Mouse (Mus musculus) MEL (cell line): ENCODE data around the gene Etfbkmt.

Experiments used
- CTCF ChIP-seq, 3 experiments: IDR thresholded peaks in 2 of 3; conservative IDR thresholded peaks in 1 of 3; 2 replicates each; pipeline ENCODE4 v1.5.1; 2011 to 2012; ENCODE audit warnings: low read length in 3 of 3, low read depth in 2 of 3, mild to moderate bottlenecking in 2 of 3, improper control_type of control experiment in 1 of 3, inconsistent platforms in 1 of 3, mixed read lengths in 1 of 3, moderate library complexity in 1 of 3; ENCODE audit not compliant: control insufficient read depth in 1 of 3, insufficient read depth in 1 of 3, poor library complexity in 1 of 3, severe bottlenecking in 1 of 3
- MAX ChIP-seq: IDR thresholded peaks from 2 replicates; pipeline ENCODE4 v1.6.1; 2011; ENCODE audit warnings: low read length, improper control_type of control experiment
- POLR2A ChIP-seq, 2 experiments: IDR thresholded peaks; 2 replicates each; pipeline ENCODE4 v1.6.1; 2011 to 2012; ENCODE audit warnings: low read length in 2 of 2, mild to moderate bottlenecking in 2 of 2, control low read depth in 1 of 2, improper control_type of control experiment in 1 of 2, low read depth in 1 of 2, moderate library complexity in 1 of 2; ENCODE audit not compliant: control insufficient read depth in 1 of 2, insufficient read depth in 1 of 2, poor library complexity in 1 of 2
- TAL1 ChIP-seq: IDR thresholded peaks from 2 replicates; pipeline ENCODE4 v1.6.1; 2012; ENCODE audit warnings: mild to moderate bottlenecking, inconsistent platforms, low read length, moderate library complexity, mixed read lengths
- USF2 ChIP-seq, 2 experiments: IDR thresholded peaks; 2 replicates each; pipeline ENCODE4 v1.6.1; 2011 to 2012; ENCODE audit warnings: improper control_type of control experiment in 2 of 2, low read length in 2 of 2, borderline replicate concordance in 1 of 2, inconsistent platforms in 1 of 2, low read depth in 1 of 2, mild to moderate bottlenecking in 1 of 2; ENCODE audit not compliant: insufficient read depth in 1 of 2
- ZC3H11A ChIP-seq: IDR thresholded peaks from 2 replicates; pipeline ENCODE4 v1.6.1; 2012; ENCODE audit warnings: low read depth, mild to moderate bottlenecking, inconsistent platforms, low read length, improper control_type of control experiment

GRCm38 (mm10) chr6:149101943-149102243 is 37.8 kb upstream of the Etfbkmt start:
- TF ChIP-seq POLR2A (IDR thresholded peaks at IDR 0.05; ENCODE audit: control insufficient read depth in 1 of 2, insufficient read depth in 1 of 2, low read depth in 1 of 2, low read length in 2 of 2, poor library complexity in 1 of 2) (no peak), CTCF (IDR thresholded peaks at IDR 0.05 in 2 of 3, conservative IDR thresholded peaks at IDR 0.05 in 1 of 3; ENCODE audit: control insufficient read depth in 1 of 3, insufficient read depth in 1 of 3, low read depth in 2 of 3, low read length in 3 of 3, poor library complexity in 1 of 3, severe bottlenecking in 1 of 3) (no peak), MAX (no peak), ZC3H11A (no peak), USF2 (IDR thresholded peaks at IDR 0.05; ENCODE audit: borderline replicate concordance in 1 of 2, insufficient read depth in 1 of 2, low read depth in 1 of 2, low read length in 2 of 2) (no peak), TAL1 (no peak)
